Mouse (Mus musculus) cerebellum, postnatal 36 days (tissue): ENCODE data around the gene Dtx2.

Experiments used
- DNase-seq, 2 experiments: peaks; one replicate each; pipeline ENCODE4 v3.0.0; 2021 to 2022; ENCODE audit warnings: mixed read lengths in 2 of 2

Gene Dtx2

DNA sequence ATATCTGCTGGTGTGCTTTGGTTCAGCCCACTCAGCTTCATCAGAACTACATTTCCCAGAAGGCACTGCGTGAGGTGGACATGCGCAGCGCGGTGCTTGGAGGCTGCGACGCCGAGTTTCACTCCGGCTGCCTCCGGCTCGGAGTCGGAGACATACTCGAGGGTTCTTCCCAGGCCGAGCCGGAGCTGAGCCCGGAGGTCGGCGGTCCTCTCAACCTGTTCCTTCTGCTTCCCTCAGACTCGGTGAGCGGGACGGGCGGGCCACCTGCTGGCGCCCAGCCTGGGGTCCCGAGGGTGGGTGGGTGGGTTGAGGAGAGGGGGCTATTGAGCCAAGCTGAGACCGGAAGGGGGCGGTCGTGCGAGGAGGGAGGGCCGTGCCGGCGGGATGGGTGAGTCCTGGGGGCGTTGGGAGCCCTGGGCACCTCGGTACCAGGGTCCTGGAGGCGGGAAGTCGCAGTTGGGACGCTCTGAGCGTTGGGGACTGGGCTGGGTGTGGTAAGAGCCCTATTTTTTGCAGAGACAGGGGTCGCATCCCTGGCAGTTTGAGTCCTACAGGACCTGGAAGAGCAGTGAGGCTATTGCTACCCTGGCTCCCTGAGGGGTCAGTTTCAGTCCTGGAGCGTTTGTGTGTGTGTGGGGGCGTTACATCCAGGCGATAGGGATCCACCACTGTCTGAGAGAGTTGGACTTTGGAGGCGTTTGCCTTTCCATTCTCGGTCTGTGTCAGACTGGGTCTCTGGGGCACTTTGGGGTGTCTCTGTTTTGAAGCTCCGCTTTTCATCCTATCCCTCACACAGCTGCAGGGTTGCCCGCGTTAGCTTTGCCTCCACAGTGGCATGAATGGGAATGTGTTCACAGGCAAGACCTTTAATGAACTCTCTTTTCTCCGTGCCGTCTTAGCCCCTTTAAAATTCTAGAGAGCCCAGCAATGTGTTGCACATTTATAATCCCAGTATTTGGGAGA is at the start of gene Dtx2:
Gene Dtx2, plus strand, starts transcription at position 76 of the 963 bp plus-strand sequence.
- peak; percentile 86 to 87 for DNase-seq

DNA sequence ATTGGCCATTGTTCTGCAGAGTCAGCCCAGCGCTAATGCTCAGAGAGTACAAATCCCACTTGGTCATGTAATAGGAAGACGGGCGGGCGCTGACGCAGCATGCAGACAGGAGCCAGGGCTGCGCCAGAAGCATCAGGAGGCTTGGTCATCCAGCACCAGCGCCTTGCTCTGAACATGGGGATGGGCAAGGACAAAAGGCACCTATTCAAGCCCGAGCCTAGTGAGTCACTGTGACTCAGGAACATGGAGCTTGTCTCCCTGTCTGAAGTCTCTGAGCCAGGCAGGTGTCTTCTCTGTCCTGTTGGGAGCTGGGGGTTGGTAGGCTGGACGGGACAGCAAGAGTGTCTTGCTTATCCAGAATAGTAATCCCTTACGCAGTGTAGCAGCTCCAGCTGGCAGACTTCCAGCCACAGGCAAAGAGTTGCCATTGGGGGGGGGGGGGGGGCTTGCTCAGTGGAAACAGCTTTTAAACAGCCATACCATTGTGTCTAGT is 48.6 kb upstream of the Dtx2 start:
- DNase-seq, result no peak

DNA sequence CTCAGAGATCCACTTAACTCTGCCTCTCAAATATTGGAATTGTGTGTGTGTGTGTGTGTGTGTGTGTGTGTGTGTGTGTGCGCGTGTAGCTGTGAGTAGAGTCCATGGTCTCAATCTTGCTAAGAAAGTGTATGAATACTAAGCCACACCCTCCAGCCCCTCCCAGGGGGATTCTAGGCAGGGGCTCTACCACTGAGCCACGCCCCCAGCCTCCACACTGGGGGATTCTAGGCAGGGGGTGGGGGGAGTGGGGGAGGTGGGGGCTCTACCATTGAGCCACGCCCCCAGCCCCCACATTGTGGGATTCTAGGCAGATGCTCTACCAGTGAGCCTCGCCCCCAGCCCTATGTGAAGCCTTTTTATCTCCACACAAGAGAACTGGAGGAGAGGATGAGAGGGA is 48.0 kb upstream of the Dtx2 start:
- DNase-seq, result no peak

DNA sequence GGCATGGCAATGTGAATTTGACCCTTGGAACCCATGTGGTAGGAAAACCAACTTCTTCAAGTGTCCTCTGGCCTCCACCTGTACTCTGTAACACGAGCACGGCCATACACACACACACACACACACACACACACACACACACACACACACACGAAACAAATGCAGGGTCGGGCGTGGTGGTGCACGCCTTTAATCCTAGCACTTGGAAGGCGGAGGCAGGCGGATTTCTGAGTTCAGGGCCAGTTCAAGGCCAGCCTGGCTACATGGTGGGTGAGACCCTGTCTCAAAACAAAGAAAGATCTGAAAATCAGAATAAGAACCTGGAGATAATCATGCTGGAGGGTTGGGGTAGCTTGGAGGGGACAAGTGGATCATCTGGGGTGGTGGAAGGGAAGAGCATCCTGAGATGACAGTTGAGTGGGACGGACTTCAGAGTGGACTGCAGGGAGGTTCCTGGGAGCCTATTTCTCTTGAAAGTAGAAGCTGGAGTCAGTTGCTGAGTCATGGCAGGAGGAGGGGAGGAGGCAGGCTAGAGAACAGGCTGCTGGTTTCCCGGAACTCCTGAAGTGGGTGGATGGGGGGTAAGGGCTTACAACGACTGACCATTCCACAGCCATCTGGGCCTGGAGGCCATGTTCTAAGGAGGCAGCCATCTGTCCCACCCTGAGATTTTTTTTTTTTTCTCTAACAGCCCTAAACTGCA is 43.7 kb upstream of the Dtx2 start:
- DNase-seq, result no peak

DNA sequence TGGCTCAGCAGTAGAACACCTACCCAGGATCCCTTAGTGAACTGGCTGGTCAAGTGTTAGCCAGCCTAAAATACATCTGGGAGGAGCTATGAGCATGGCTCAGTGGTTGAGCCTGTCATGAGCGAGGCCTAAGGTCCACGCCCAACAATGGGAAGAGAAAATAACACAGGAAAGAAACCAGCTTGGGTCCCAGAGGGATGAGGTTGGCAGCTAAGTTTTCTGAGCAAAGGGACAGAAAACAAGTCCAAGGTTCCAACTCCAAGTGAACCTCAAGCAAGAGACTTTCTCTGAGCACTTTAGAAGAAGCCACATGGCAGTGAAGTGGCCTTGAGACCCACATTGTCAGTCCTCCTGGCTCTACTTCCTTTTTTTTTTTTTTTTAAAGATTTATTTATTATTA is 42.9 kb upstream of the Dtx2 start:
- DNase-seq, result no peak

DNA sequence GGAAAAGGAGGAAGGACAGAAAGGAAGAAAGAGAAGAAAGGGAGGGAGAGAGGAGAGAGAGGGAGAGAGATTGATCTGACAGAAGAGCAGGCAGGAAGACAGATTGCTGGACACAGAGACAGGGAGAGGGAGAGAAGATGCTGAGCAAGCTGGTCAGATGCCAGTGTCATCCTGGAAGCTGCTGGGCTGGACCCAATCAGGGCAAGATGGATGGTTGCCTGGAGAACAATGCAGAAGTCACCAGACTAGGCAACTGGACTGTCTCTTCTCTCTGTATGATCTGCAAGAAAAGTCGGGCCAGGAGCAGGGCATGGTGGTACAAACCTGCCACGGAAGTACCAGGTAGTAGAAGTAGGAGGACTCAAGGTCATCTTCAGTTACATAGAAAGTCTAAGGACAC is 41.8 kb upstream of the Dtx2 start:
- DNase-seq, result no peak

DNA sequence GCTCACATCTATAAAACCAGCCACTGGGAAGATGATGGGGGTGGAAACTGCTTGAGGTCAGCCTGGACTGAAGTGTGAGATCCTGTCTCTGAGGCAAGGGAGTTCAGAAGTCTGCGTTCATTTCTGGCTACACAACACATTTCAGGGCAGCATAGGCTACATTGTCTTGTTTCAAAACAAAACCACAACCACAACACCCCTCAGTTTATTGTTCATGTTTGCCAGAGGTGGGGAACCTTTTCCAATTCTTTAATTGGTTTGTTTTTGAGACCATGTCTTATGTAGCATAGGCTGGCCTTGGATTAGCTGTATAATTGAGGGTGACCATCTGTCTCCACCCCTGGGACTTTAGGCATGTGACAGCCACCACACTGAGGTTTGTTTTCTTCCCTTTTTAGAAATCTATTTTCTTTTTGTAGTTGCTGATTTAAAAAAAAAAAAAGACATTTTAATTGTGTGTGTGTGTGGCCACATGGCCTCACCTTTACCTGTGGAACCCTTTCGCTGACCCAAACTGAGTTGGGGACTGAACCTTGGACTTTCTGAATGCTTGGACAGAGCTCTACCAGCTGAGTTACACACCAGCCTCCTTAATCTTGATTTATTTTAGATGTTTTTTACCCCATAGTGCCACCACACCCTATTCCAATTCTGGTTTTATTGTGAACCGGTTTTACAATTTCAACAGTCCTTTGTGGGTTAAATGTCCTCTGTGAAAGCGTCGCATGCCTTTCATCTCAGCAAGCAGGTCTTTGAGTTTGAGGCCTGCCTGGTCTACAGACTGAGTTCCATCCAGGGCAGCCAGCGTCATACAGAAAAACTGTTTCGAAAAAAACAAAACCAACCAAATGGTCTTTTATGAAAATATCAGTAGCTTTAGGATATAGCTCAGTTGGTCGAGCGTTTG is 38.0 kb upstream of the Dtx2 start:
- DNase-seq, result no peak

DNA sequence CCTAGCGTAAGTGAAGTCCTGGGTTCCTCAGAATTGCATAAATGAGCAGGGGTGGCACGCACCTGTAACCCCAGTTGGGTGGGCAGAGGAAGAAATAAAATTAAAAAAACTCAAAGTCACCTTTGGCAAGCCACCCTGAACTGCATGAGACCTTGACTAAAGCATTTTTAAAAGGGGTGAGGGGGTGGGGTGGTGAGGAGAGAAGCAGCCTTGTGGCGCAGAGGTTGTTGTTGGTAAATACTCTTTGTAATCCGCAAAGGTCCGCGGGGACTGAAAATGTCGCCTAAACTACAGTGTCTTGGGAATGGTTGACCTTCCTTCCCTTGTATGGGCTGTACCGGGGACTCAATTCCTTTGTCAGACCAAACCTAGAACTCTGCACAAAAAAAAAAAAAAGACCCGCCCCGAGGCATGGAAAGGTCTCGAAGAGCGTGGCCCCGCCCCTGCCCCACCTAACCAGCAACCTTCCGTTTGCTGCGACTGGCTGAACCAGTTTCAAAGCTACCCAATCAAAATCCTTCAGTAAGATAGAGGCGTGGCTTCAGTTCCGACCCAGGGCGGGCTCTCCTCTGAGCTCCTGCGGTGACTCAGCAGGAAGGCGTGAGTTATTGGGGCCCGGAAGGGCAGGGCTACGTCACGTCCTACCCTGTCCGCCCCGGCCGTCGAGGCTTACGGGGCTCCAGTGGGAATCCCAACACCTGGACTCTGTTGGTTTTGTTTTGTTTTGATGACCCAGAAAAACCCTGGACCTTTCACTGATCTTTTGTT is 37.2 kb upstream of the Dtx2 start:
- peak; percentile 84 to 86 for DNase-seq

DNA sequence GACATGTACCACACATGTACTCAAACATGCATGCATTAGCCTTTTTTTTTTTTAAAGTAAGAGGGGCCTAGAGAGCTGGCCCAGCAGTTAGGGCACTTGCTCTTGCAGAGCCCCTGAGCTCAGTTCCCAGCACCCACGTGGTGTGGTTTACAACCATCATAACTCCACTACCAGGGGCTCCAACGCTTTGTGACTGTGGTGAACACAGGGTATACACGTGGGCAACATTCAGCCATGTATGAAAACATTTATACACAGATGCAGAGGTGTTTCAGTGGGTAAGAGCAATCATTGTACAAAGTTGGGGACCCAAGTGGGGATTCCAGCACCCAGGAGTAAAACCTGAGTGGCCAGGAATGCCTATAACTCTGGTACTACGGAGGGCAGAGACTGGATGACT is 36.2 kb upstream of the Dtx2 start:
- DNase-seq, result no peak

DNA sequence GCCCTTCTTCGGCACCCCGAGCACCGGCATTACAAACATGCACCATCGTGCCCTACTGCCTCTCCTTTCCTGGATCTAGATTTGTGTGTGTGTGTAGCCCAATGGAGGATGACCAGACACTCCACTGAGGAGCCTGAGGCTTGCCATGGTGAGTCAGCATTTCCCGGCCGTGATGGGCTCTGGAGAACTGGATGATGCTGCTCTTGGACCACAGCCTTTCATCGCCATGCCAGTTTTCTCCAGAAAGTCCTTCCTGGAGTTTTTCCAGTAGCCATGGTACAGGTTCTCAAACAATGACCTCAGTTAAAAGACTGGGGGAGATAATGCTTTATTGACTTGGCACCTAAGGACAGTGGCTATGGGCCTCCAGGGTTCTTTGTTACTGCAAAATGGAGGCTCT is 34.7 kb upstream of the Dtx2 start:
- DNase-seq, result no peak

DNA sequence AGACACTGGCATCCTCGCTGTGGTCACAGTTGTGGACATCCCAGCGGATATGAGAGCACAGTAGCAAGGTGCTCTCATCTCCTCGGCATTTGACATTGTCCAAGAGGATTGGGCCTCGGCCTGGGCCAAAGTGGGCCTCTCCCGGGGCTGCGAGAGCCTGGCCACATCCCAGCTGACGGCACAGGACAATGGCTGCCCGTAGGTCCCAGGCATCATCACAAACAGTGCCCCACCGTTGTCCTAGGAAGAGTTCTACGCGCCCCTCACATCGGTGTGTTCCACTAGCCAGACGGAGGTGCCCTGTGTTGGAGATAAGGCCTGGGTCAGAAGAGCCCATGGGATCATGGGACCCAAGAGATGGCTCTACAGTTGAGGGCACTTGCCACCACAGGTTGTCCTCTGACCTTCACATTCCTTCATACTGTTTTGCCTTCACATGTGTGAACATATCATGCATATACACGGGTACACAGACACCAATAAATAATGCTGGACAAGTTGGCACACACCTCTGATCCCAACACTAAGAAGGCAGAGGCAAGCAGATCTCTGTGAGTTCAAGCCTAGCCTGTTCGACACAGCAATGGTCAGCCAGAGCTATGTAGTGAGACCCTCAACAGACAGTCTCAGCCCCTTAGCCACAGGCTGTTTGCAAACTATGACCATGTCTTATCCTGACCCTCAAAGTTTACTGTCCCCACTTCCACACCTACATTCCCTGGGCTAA is 33.5 kb upstream of the Dtx2 start:
- DNase-seq, result no peak

DNA sequence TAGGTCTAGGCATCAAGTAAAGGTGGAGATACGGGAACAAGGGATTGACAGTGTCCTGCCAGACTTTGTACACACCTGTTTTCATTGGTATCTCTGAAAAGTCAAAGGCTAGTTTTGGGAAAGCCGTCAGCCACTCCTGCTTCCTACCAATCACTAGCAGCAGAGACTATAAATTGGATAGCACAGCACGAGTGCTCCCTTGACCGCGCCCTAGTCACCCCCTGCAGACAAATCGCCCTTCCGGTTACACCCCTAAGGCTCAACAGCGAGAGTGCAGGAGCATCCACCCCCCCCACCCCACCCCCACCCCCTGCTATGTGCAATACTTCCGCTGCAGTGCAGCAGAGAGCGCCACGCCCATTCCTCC is 32.5 kb upstream of the Dtx2 start:
- no peak for DNase-seq

DNA sequence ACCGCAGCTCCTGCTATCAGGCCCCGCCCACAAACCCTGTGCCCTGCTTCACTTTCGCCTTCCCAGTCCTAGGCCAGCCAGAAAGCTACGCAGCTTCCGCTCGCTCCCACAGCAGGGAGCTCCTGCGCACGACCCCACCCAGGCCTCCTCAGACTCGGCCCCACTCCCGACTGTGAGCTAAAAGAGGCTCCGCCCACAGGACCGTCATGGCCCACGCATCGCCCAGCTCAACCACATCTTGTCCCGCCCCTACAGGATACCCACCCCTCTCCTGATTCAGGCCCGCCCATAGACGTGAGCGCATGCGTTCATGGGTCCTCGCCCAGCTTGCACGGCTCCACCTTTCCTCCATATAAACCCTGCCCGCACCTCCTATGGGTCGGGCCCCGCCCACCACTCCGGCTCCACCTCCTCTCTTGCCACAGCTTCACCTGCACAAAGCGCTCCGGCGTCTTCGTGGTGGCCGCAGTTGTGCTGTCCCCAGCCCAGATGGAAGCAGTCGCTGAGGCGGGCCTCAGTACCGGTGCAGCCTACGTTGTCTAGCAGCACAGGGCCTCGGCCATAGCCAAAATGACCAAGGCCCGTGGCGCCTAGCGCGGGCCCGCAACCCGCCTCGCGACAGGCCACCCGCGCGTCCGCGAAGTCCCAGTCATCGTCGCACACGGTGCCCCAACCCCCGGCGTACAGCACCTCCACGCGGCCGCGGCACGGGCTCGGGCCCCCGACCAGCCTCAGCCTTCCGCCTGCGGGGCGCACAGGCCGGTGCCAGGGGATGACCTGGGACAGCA is 31.9 kb upstream of the Dtx2 start:
- DNase-seq, result peak; percentile 96

DNA sequence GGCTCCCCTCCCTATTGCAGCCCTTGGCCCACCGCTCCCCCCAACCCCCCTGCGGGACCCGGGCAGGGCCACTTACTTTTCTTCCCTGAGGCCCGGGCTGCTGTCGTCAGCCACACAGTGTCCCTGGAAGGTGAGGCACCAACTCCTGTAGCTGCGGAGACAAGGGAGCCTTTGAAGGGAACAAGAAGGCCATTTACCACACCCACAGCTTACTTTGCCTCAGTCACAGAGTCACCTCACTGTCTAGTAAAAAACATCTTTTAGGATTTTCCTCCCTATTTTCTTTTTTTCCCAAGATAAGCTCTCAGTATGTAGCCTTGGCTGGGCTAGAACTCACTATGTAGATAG is 31.3 kb upstream of the Dtx2 start:
- DNase-seq, result no peak

DNA sequence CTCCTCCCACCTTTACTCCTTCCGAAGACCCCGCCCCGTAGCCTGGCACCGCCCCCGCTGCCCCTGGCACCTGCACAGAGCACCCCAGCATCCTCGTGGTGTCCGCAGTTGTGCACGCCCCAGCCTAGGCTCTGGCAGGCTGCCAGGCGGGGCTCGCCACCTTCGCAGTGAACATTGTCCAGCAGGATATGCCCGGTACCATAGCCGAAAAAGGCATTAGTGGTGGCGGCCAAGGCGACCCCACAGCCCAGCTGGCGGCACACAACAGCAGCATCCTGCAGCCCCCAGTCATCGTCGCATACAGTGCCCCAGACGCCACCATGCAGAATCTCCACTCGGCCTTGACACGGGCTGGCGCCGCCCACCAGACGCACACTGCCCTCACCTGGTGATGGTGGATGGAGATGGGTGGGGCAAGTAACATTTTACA is 29.1 kb upstream of the Dtx2 start:
- peak; percentile 39 to 53 for DNase-seq

DNA sequence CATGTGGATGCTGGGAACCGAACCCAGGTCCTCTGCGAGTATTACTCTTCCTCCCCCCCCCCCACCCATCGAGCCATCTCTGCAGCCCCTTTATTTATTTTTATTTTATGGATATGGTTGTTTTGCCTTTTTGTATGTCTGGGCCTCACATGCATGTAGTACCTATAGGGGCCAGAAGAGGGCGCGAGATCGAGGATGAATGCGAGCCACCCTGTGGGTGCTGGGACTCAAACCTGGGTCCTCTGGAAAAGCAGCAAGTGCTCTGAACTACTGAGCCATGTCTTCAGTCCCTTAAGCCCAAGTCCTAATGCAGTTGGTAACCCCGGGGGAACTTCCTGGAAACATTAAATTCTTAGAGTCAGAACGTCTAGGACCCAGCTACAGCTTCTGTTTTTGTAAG is 27.7 kb upstream of the Dtx2 start:
- no peak for DNase-seq

DNA sequence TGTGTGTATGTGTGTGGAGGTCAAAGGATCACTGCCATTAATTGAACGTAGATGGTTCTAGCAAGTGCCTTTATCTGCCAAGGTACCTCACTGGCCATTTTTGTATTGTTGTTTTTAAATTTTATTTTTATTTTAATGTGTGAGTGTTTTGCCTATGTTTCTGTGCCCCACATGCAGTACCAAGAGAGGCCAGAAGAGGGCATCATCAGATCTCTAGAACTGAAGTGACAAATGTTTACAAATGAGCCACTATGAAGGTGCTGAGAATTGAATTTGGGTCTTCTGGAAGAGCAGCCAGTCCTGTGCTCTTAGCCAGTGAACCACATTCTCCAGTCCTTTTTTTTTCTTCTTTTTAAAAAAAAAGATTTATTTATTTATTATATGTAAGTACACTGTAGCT is 25.8 kb upstream of the Dtx2 start:
- DNase-seq, result peak; percentile 54 to 69

DNA sequence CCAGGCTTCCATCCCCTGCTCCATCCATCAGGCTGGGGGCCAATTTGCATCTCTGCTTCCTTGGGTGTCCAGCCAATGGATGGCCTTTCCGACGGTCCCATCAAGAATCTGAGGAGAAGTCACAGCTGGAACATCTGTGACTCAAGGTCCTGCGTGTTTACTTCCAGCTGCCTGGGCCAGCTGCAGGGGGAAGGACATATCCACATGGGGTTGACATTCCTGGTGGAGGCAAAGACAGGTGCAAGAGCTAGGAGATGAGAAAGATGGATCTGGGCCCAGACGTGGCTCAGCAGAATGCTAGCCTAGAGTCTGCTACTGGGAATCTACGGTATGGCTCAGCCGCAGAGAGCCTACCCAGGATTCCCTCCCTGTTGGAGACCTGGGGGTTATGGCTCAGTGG is 24.4 kb upstream of the Dtx2 start:
- DNase-seq, result no peak

DNA sequence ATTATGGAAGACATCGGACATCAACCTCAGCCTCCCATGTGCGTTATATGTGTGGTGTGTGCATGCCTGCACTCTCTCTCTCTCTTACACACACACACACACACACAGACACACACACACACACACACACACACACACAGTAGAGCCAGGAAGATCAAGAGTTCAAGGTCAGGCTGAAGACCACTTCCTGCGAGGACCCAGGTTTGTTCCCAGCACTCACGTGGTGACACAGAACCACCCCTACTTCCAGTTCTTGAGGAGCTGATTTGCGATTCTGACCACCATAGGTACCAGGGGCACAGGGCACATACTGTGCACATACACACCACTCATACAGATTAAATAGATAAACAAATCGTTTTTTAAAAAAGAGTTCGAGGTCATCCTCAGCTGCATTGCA is 22.7 kb upstream of the Dtx2 start:
- DNase-seq, result no peak

DNA sequence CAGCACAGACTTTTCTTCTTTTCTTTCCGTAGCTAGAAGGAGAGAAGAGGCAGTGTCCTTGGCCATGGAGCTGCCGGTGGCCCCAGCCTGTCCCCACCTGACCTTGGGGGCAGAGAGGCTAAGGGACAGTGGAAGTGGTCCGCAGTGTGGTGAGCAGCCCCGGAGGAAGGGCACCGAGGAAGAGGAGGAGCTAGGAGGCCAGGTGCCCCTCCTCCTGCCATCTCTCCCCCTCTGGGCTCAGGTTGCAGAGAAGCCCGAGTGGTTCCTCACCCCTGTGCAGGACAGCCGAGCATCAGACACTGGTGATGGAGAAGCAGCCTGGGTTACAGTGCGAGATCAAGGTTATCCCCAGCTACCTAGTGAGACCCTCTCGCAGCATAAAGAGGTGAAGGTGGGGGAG is 20.2 kb upstream of the Dtx2 start, which contains the start of gene Ssc4d:
Gene Ssc4d, minus strand, starts transcription at position 167 of the 400 bp plus-strand sequence.
- DNase-seq, result no peak
